Mouse (Mus musculus) forebrain, embryonic 15.5 days (tissue): ENCODE results near the gene Tfdp2. TPM values are rescaled to one million over a fixed set of nuclear protein-coding genes. Genes with fewer than 3 reads are reported as not detected.

Source experiments
- ATAC-seq: fragments of 200-750 bp; cut with Nextera tagmentation; replicated peaks from 2 replicates; pipeline ENCODE4 v1.8.0; 2017; ENCODE audit warnings: mild to moderate bottlenecking, moderate TSS enrichment, moderate library complexity
- H3K27ac ChIP-seq: fragments of 300-500 bp; sonication (generic); replicated peaks from 2 replicates; pipeline ENCODE4 v1.5.1; 2015; ENCODE audit warnings: mild to moderate bottlenecking, inconsistent platforms
- H3K27me3 ChIP-seq: fragments of 300-500 bp; sonication (generic); 2 replicates; pipeline ENCODE4 v1.6.1; 2015; ENCODE audit warnings: inconsistent platforms
- H3K36me3 ChIP-seq: fragments of 300-500 bp; sonication (generic); 2 replicates; pipeline ENCODE4 v1.6.1; 2015; ENCODE audit warnings: mild to moderate bottlenecking, inconsistent platforms
- H3K4me1 ChIP-seq: fragments of 300-500 bp; sonication (generic); 2 replicates; pipeline ENCODE4 v1.6.1; 2015; ENCODE audit warnings: inconsistent platforms
- H3K4me2 ChIP-seq: fragments of 300-500 bp; sonication (generic); replicated peaks from 2 replicates; pipeline ENCODE4 v1.6.1; 2015; ENCODE audit warnings: mild to moderate bottlenecking, inconsistent platforms
- H3K4me3 ChIP-seq: fragments of 300-500 bp; sonication (generic); 2 replicates; pipeline ENCODE4 v1.5.1; 2015; ENCODE audit warnings: mild to moderate bottlenecking, inconsistent platforms
- H3K9ac ChIP-seq: fragments of 300-500 bp; sonication (generic); replicated peaks from 2 replicates; pipeline ENCODE4 v1.6.1; 2015; ENCODE audit warnings: mild to moderate bottlenecking, inconsistent platforms
- H3K9me3 ChIP-seq: fragments of 300-500 bp; sonication (generic); 2 replicates; pipeline ENCODE4 v1.6.1; 2016; ENCODE audit warnings: inconsistent platforms
- WGBS: fragments of 180-500 bp; shearing (Covaris S2); methylation state at CpG from one replicate; pipeline ENCODE4 v1.1.7; 2015; ENCODE audit warnings: mixed read lengths; 5-methylcytosine and 5-hydroxymethylcytosine counted together
- polyA plus RNA-seq: library from polyadenylated mRNA; unstranded; fragments of >200 nt; fragmentation: Nextera tagmentation; extraction: Ambion mirVana; gene quantifications from 2 replicates; pipeline ENCODE4 v1.2.1, GENCODE M21; 2015

The Tfdp2 gene
- polyA plus RNA-seq, 1 experiment from 2014 or later = 34.7 TPM

DNA sequence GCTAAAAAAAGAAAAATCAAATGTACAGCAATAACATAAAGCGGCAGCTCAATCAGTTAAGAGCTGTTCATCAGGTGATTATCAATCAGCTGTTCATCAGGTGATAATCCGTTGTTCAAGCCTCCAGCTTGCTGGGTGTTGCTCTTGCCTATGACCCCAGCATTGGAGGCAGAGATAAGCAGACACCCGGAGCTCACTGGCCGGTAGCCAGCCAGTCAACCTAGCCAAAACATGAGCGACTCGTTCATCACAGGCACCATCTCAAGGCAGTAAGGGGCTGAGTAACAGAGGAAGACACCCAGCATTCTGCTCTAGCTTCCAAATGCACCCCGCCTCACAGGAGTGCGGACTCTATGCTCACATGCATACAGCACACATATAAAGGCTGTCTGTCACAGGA is 157.7 kb downstream of the Tfdp2 start:
- H3K4me1 ChIP-seq = peaks cover 5% of the 10 kb centered on the region
- no peak overlapping the region for H3K4me3 ChIP-seq
- H3K36me3 ChIP-seq = no peaks in the 10 kb centered on the region
- no peak for ATAC-seq
- H3K9me3 ChIP-seq = no peaks in the 10 kb centered on the region
- H3K27ac ChIP-seq = no peak overlapping the region
- no peak overlapping the region for H3K4me2 ChIP-seq
- H3K9ac ChIP-seq = no peak overlapping the region
- WGBS = 69% methylated on average over 8 of the region's 8 CpGs
- H3K27me3 ChIP-seq = no peaks in the 10 kb centered on the region

- H3K4me1 ChIP-seq = peaks cover 29% of the 10 kb centered on the region
- no peaks in the 10 kb centered on the region for H3K36me3 ChIP-seq
- H3K4me3 ChIP-seq = no peak overlapping the region
- ATAC-seq = no peak
- H3K9ac ChIP-seq = no peak overlapping the region
- no peaks in the 10 kb centered on the region for H3K27me3 ChIP-seq
- no peak overlapping the region for H3K4me2 ChIP-seq
- WGBS = 91% methylated on average over 3 of the region's 3 CpGs
- H3K27ac ChIP-seq = no peak overlapping the region
- H3K9me3 ChIP-seq = no peaks in the 10 kb centered on the region
These were observed 164.0 kb downstream of the Tfdp2 start for GRCm38 (mm10) chr9:96360056-96360455.

- peak overlapping the region; percentile 72 for H3K4me2 ChIP-seq
- peaks cover 29% of the 10 kb centered on the region for H3K4me1 ChIP-seq
- peak overlapping the region; percentile 53 for H3K4me3 ChIP-seq
- peak overlapping the region; percentile 68 for H3K9ac ChIP-seq
- H3K27ac ChIP-seq = peak overlapping the region; percentile 87
- peak; percentile 72 for ATAC-seq
- no peaks in the 10 kb centered on the region for H3K36me3 ChIP-seq
- H3K9me3 ChIP-seq = no peaks in the 10 kb centered on the region
- WGBS = under 1% methylated on average over 64 of the region's 64 CpGs
- H3K27me3 ChIP-seq = no peaks in the 10 kb centered on the region
These were observed 167.6 kb downstream of the Tfdp2 start for GRCm38 (mm10) chr9:96363581-96364140.

DNA sequence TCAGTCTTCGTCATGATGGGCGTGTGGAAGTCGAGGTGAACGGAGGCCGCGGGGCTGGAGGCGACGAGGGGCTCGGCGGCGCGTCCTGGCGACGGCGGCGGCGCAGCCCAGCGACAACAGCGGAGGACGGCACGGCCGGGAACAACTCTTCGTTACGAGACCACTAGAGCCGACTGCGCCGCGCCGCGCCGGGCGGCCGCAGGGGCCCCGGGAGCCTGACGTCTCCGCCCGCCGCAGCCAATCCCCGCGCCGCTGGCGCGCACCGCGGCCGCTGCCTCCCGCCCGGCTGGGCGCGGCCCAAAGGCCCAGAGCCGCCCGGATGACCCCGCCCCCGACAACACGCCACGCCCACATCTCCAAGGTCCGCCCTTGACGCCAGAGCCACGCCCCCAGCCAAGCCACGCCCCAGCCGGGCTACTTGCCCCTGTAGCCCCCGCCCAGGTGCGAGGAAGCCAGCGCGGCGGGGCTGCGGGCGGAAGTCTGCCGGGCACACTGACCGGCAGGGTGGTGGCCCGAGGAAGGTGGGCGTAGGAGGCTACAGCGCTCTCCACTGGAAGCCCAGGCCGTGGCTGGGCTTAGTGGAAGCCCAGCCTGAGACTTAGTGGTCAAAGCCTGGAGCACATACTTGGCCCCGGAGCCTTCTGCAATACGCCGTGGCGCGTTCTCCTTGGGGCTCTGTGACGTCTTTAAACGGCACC is 168.2 kb downstream of the Tfdp2 start, which contains the start of gene Atp1b3:
TSS of gene Atp1b3 (minus strand) at position 302 of the 698 bp plus-strand sequence.
- H3K4me3 ChIP-seq = peak within 1 kb of the TSS; percentile 53
- H3K9me3 ChIP-seq = no peaks in the 10 kb centered on the region
- H3K27ac ChIP-seq = peak within 1 kb of the TSS; percentile 87
- no peaks in the 10 kb centered on the region for H3K27me3 ChIP-seq
- peaks cover 29% of the 10 kb centered on the region for H3K4me1 ChIP-seq
- H3K9ac ChIP-seq = peak within 1 kb of the TSS; percentile 68
- H3K36me3 ChIP-seq = no peaks in the 10 kb centered on the region
- under 1% methylated on average over 75 of the region's 81 CpGs for WGBS
- H3K4me2 ChIP-seq = peak within 1 kb of the TSS; percentile 72
- peak; percentile 98 for ATAC-seq

GRCm38 (mm10) chr9:96365271-96365872 is 169.3 kb downstream of the Tfdp2 start:
- Histone ChIP-seq H3K27me3 (no peaks in the 10 kb centered on the region), H3K4me1 (peaks cover 24% of the 10 kb centered on the region), H3K4me2 (no peak overlapping the region), H3K36me3 (no peaks in the 10 kb centered on the region), H3K4me3 (no peak overlapping the region), H3K9me3 (no peaks in the 10 kb centered on the region), H3K27ac (no peak overlapping the region), H3K9ac (no peak overlapping the region)
- 73% methylated on average over 6 of the region's 6 CpGs for WGBS
- ATAC-seq = no peak

- Histone ChIP-seq H3K4me2 (no peak overlapping the region), H3K9me3 (no peaks in the 10 kb centered on the region), H3K4me3 (no peak overlapping the region), H3K36me3 (no peaks in the 10 kb centered on the region), H3K27me3 (no peaks in the 10 kb centered on the region), H3K4me1 (no peaks in the 10 kb centered on the region), H3K27ac (no peak overlapping the region), H3K9ac (no peak overlapping the region)
- ATAC-seq = no peak
- WGBS = 63% methylated on average over 5 of the region's 5 CpGs
These were observed 173.7 kb downstream of the Tfdp2 start for GRCm38 (mm10) chr9:96369654-96370384.

DNA sequence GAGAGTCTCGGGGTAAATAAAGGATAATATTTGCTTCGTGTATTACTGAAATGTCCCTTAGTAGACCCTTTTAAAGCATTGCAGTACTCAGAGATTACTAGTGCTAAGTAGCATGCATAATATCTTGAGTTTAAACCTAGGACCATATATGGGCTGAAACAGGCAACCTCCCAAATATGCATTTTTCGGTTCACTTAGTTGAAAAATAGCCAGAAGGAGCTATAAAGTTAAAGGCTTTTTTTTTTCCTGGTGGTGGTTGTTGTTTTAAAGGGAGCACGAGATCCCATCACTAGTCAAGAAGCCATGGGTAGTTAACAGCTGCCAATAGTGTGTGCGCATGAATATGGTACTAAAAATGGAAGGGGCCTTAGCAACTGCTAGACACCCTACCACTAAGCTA is 175.0 kb downstream of the Tfdp2 start:
- ATAC-seq = no peak
- no peaks in the 10 kb centered on the region for H3K27me3 ChIP-seq
- H3K4me3 ChIP-seq = no peak overlapping the region
- H3K9ac ChIP-seq = no peak overlapping the region
- no peaks in the 10 kb centered on the region for H3K4me1 ChIP-seq
- H3K4me2 ChIP-seq = no peak overlapping the region
- H3K27ac ChIP-seq = no peak overlapping the region
- WGBS = 84% methylated on average over 5 of the region's 5 CpGs
- H3K9me3 ChIP-seq = no peaks in the 10 kb centered on the region
- no peaks in the 10 kb centered on the region for H3K36me3 ChIP-seq

Other genes starting within 250 kb of the Tfdp2 start
- gene Xrn1, start 241.5 kb upstream of the Tfdp2 start, polyA plus RNA-seq = 18.0 and 18.8 TPM in 2 replicates
- 1.9 and 2.5 TPM in 2 replicates for gene Gk5, start 76.9 kb upstream of the Tfdp2 start, polyA plus RNA-seq
- 137 and 150 TPM in 2 replicates for gene Atp1b3, start 168.2 kb downstream of the Tfdp2 start, polyA plus RNA-seq